29 mouse cellular contexts compared by ENCODE assay signal in genomic region chr11:106025774-106026173, GRCm38 (mm10). TPM values are rescaled to one million over a fixed set of nuclear protein-coding genes. Genes with fewer than 3 reads are reported as not detected.
A peak's percentile ranks its signal among the peaks of the same experiment; 100 is the strongest.
DNase-seq lines count a peak whose midpoint lies in the region; ATAC-seq and TF ChIP-seq lines count a peak whose summit lies in the region.
"Had no signal": no experiment of that assay in that cellular context is flagged by ENCODE, and none has a peak within 500 bp of the region (broad histone marks: within the 10 kb centered on the region; RNA-seq: fewer than 3 reads in every experiment).

No protein-coding gene starts in this region.

- H3K4me1 ChIP-seq in embryonic facial prominence, embryonic 13.5 days, result no peaks in the 10 kb centered on the region
- H3K4me1 ChIP-seq in embryonic facial prominence, embryonic 10.5 days, result no peaks in the 10 kb centered on the region
- H3K4me1 ChIP-seq in MEL (ENCODE audit: control insufficient read depth in 1 of 2, insufficient read depth in 2 of 2, low read length in 2 of 2), result peaks cover 10 to 20% of the 10 kb centered on the region in 2 experiments; a peak in 3 of 4 replicates
- H3K4me1 ChIP-seq in liver, embryonic 16.5 days (ENCODE audit: control insufficient read depth, low read depth, low read length), result peaks cover 15% of the 10 kb centered on the region
- H3K4me1 ChIP-seq in hindbrain, embryonic 11.5 days (replicated peaks; ENCODE audit: control insufficient read depth, insufficient read depth, low read length), result no peaks in the 10 kb centered on the region
- H3K4me1 ChIP-seq in thymus, adult 2 months (replicated peaks; ENCODE audit: control insufficient read depth, insufficient read depth, low read length), result no peaks in the 10 kb centered on the region
- H3K4me1 ChIP-seq: embryonic facial prominence, embryonic 15.5 days; forebrain, embryonic 15.5 days; heart, embryonic 12.5 days had no signal

- peaks cover 13% of the 10 kb centered on the region for H3K27me3 ChIP-seq in embryonic facial prominence, embryonic 13.5 days
- H3K27me3 ChIP-seq in embryonic facial prominence, embryonic 10.5 days (replicated peaks; ENCODE audit: low read depth, poor library complexity, severe bottlenecking), result peaks cover 22% of the 10 kb centered on the region
- H3K27me3 ChIP-seq in MEL (ENCODE audit: control insufficient read depth in 1 of 2, insufficient read depth in 2 of 2, low read length in 2 of 2), result no peaks in the 10 kb centered on the region
- peaks cover 52% of the 10 kb centered on the region for H3K27me3 ChIP-seq in liver, embryonic 16.5 days (ENCODE audit: control insufficient read depth, insufficient read depth, low read depth, low read length)
- H3K27me3 ChIP-seq in hindbrain, embryonic 11.5 days (ENCODE audit: control insufficient read depth, insufficient read depth, low read length), result no peaks in the 10 kb centered on the region; the same call in 1 of the 2 replicates
- H3K27me3 ChIP-seq in thymus, adult 2 months (ENCODE audit: control insufficient read depth, insufficient read depth, low read length), result no peaks in the 10 kb centered on the region

- H3K36me3 ChIP-seq in embryonic facial prominence, embryonic 13.5 days, result peaks cover 7% of the 10 kb centered on the region; the same call in 1 of the 2 replicates
- H3K36me3 ChIP-seq in embryonic facial prominence, embryonic 10.5 days (replicated peaks), result peaks cover 9% of the 10 kb centered on the region
- peaks cover 0 to 15% of the 10 kb centered on the region in 2 experiments; a peak in 2 of 4 replicates for H3K36me3 ChIP-seq in MEL (ENCODE audit: control insufficient read depth in 1 of 2, insufficient read depth in 2 of 2, low read length in 2 of 2)
- H3K36me3 ChIP-seq in liver, embryonic 16.5 days (ENCODE audit: control insufficient read depth, insufficient read depth), result peaks cover 3% of the 10 kb centered on the region; the same call in 1 of the 2 replicates
- H3K36me3 ChIP-seq in hindbrain, embryonic 11.5 days (ENCODE audit: control insufficient read depth, insufficient read depth, low read length), result no peaks in the 10 kb centered on the region
- H3K36me3 ChIP-seq in thymus, adult 2 months (ENCODE audit: control insufficient read depth, insufficient read depth, low read length), result peaks cover 9% of the 10 kb centered on the region; the same call in 1 of the 2 replicates
- H3K36me3 ChIP-seq: embryonic facial prominence, embryonic 15.5 days; forebrain, embryonic 15.5 days; G1E; hindbrain, embryonic 15.5 days had no signal

- WGBS in embryonic facial prominence, embryonic 13.5 days, result 84% methylated on average over 3 of the region's 3 CpGs
- WGBS in embryonic facial prominence, embryonic 10.5 days, result 83% methylated on average over 3 of the region's 3 CpGs
- WGBS in liver, embryonic 16.5 days (ENCODE audit: insufficient replicate concordance), result 34% methylated on average over 3 of the region's 3 CpGs
- 79% methylated on average over 3 of the region's 3 CpGs for WGBS in hindbrain, embryonic 11.5 days
- WGBS in thymus, adult 2 months, result 94% methylated on average over 3 of the region's 3 CpGs

- DNase-seq in embryonic facial prominence, embryonic 10.5 days (ENCODE audit: low spot score), result no peak
- peak; percentile 77 for DNase-seq in MEL (ENCODE audit: low read depth, low spot score)
- no peak for DNase-seq in hindbrain, embryonic 11.5 days (ENCODE audit: low spot score)
- DNase-seq in thymus, adult 2 months, result no peak
- DNase-seq in spleen, adult 18-20 months, result no peak
- DNase-seq: adrenal gland, adult 2 months; adrenal gland, postnatal 25 days; B cell, adult 2 months; cerebellum, adult 11 months; cerebellum, adult 8-10 months; cerebellum, postnatal 25 days; gastrocnemius, postnatal 10 days; heart, adult 2 months had no signal

- TF ChIP-seq CTCF in MEL (IDR thresholded peaks at IDR 0.05 in 2 of 3, conservative IDR thresholded peaks at IDR 0.05 in 1 of 3; ENCODE audit: control insufficient read depth in 1 of 3, insufficient read depth in 1 of 3, low read depth in 2 of 3, low read length in 3 of 3, poor library complexity in 1 of 3, severe bottlenecking in 1 of 3), result no peak
- TF ChIP-seq CTCF in thymus, adult 2 months (IDR thresholded peaks at IDR 0.05; ENCODE audit: borderline replicate concordance, control insufficient read depth, extremely low read depth, insufficient read depth, low read length, poor library complexity), result no peak

- no peak for TF ChIP-seq POLR2A in MEL (IDR thresholded peaks at IDR 0.05; ENCODE audit: control insufficient read depth in 1 of 2, insufficient read depth in 1 of 2, low read depth in 1 of 2, low read length in 2 of 2, poor library complexity in 1 of 2)
- no peak for TF ChIP-seq POLR2A in thymus, adult 2 months (IDR thresholded peaks at IDR 0.05; ENCODE audit: control insufficient read depth, extremely low read depth, insufficient read depth, low read length, poor library complexity)

- H3K79me2 ChIP-seq in MEL (ENCODE audit: control insufficient read depth, insufficient read depth, low read length, poor library complexity), result no peaks in the 10 kb centered on the region

- ATAC-seq in embryonic facial prominence, embryonic 13.5 days (ENCODE audit: insufficient number of reproducible peaks, insufficient read depth, low FRiP score, low TSS enrichment, low read depth), result 0 out of 2 replicates have a peak, but pooled peaks have one; percentile 20
- 0 out of 2 replicates have a peak, but pooled peaks have one; percentile 40 for ATAC-seq in erythroid progenitor cell, adult 5-6 weeks (replicated peaks; ENCODE audit: low FRiP score, poor library complexity, severe bottlenecking)
- peak; percentile 62 for ATAC-seq in liver, embryonic 16.5 days (ENCODE audit: low read depth)
- no peak for ATAC-seq in hindbrain, embryonic 11.5 days (ENCODE audit: low FRiP score)
- ATAC-seq: CD4-positive, CD25-positive, alpha-beta regulatory T cell, adult 4 months; forebrain, embryonic 15.5 days had no signal

- no peak overlapping the region for H3K9ac ChIP-seq in embryonic facial prominence, embryonic 13.5 days
- H3K9ac ChIP-seq in MEL (ENCODE audit: control insufficient read depth, low read depth, low read length, poor library complexity, severe bottlenecking), result no peak overlapping the region
- H3K9ac ChIP-seq in liver, embryonic 16.5 days (ENCODE audit: low read depth, low read length), result no peak overlapping the region
- no peak overlapping the region for H3K9ac ChIP-seq in hindbrain, embryonic 11.5 days (ENCODE audit: low read depth, low read length)
- H3K9ac ChIP-seq: embryonic facial prominence, embryonic 15.5 days; forebrain, embryonic 15.5 days; heart, embryonic 12.5 days; hindbrain, embryonic 15.5 days had no signal

- TF ChIP-seq RAD21 in MEL (IDR thresholded peaks at IDR 0.05; ENCODE audit: low read depth, low read length), result no peak

- H3K9me3 ChIP-seq in embryonic facial prominence, embryonic 13.5 days, result no peaks in the 10 kb centered on the region
- no peaks in the 10 kb centered on the region for H3K9me3 ChIP-seq in embryonic facial prominence, embryonic 10.5 days
- no peaks in the 10 kb centered on the region for H3K9me3 ChIP-seq in MEL (replicated peaks; ENCODE audit: insufficient read depth, low read length)
- H3K9me3 ChIP-seq in liver, embryonic 16.5 days (replicated peaks; ENCODE audit: control insufficient read depth, low read length), result no peaks in the 10 kb centered on the region
- no peaks in the 10 kb centered on the region for H3K9me3 ChIP-seq in hindbrain, embryonic 11.5 days (ENCODE audit: control insufficient read depth, low read length)
- H3K9me3 ChIP-seq: embryonic facial prominence, embryonic 15.5 days; forebrain, embryonic 15.5 days; G1E; heart, embryonic 12.5 days; hindbrain, embryonic 10.5 days; hindbrain, embryonic 15.5 days had no signal

- H3K27ac ChIP-seq in embryonic facial prominence, embryonic 13.5 days, result no peak overlapping the region
- no peak overlapping the region for H3K27ac ChIP-seq in embryonic facial prominence, embryonic 10.5 days (replicated peaks)
- H3K27ac ChIP-seq in MEL (ENCODE audit: control insufficient read depth, low read depth, low read length), result no peak overlapping the region
- no peak overlapping the region for H3K27ac ChIP-seq in liver, embryonic 16.5 days (ENCODE audit: low read length)
- H3K27ac ChIP-seq in hindbrain, embryonic 11.5 days (ENCODE audit: low read depth, low read length), result no peak overlapping the region
- no peak overlapping the region for H3K27ac ChIP-seq in thymus, adult 2 months (ENCODE audit: control insufficient read depth, insufficient read depth, low read length)
- H3K27ac ChIP-seq: embryonic facial prominence, embryonic 15.5 days; forebrain, embryonic 15.5 days; heart, adult 2 months; hindbrain, embryonic 10.5 days; hindbrain, embryonic 15.5 days had no signal

- TF ChIP-seq EP300 in MEL (IDR thresholded peaks at IDR 0.05; ENCODE audit: low read depth in 1 of 2, low read length in 2 of 2), result peak; percentile 82 to 85

- H3K4me3 ChIP-seq in embryonic facial prominence, embryonic 13.5 days, result no peak overlapping the region
- H3K4me3 ChIP-seq in embryonic facial prominence, embryonic 10.5 days, result no peak overlapping the region
- H3K4me3 ChIP-seq in MEL (ENCODE audit: control insufficient read depth in 1 of 2, insufficient read depth in 1 of 2, low read depth in 2 of 2, low read length in 2 of 2), result no peak overlapping the region
- H3K4me3 ChIP-seq in liver, embryonic 16.5 days (ENCODE audit: low read depth, low read length), result no peak overlapping the region
- no peak overlapping the region for H3K4me3 ChIP-seq in hindbrain, embryonic 11.5 days (ENCODE audit: low read depth, low read length)
- H3K4me3 ChIP-seq in thymus, adult 2 months (ENCODE audit: control insufficient read depth, insufficient read depth, low read length), result no peak overlapping the region
- H3K4me3 ChIP-seq: embryonic facial prominence, embryonic 15.5 days; erythroblast, embryonic 14.5 days; forebrain, embryonic 15.5 days; heart, adult 2 months; heart, embryonic 12.5 days; hindbrain, embryonic 10.5 days; hindbrain, embryonic 15.5 days had no signal

- H3K4me2 ChIP-seq in embryonic facial prominence, embryonic 13.5 days, result no peak overlapping the region
- no peak overlapping the region; the same call in 1 of the 2 replicates for H3K4me2 ChIP-seq in liver, embryonic 16.5 days (ENCODE audit: low read depth, low read length)
- no peak overlapping the region for H3K4me2 ChIP-seq in hindbrain, embryonic 11.5 days (replicated peaks; ENCODE audit: low read depth, low read length)
- H3K4me2 ChIP-seq: embryonic facial prominence, embryonic 15.5 days; forebrain, embryonic 15.5 days; heart, embryonic 12.5 days; hindbrain, embryonic 15.5 days had no signal

RNA-seq across cellular contexts. Expression of gene Dcaf7, which starts 10.9 kb away (rescaled TPM):
- 71.3 and 74.6 TPM in 2 replicates for polyA plus RNA-seq in embryonic facial prominence, embryonic 13.5 days (2015; fragmentation: Nextera tagmentation; extraction: Ambion mirVana)
- 91.2 and 93.4 TPM in 2 replicates for polyA plus RNA-seq in embryonic facial prominence, embryonic 10.5 days (2016; fragmentation: Nextera tagmentation; extraction: Ambion mirVana)
- total RNA-seq in MEL (2012; rRNA removed), result 77.4 and 86.9 TPM in 2 replicates
- polyA plus RNA-seq in MEL (2012; ENCODE audit: insufficient read depth in 1 of 2, insufficient read length in 2 of 2, low read depth in 1 of 2, low replicate concordance in 2 of 2, missing spikeins in 1 of 2), result 10 to 100 TPM; 65.5 to 88.2 TPM
- total RNA-seq in erythroid progenitor cell, adult 5-6 weeks (2015; ENCODE audit: low replicate concordance), result 25.2 and 28.1 TPM in 2 replicates
- 26.9 and 36.5 TPM in 2 replicates for total RNA-seq in erythroid progenitor cell, adult 5-6 weeks (2017; ENCODE audit: low replicate concordance)
- polyA plus RNA-seq in liver, embryonic 16.5 days (2015; fragmentation: Nextera tagmentation; extraction: Ambion mirVana), result 25.1 and 27.5 TPM in 2 replicates
- 70.1 and 77.6 TPM in 2 replicates for polyA plus RNA-seq in hindbrain, embryonic 11.5 days (2014; fragmentation: Nextera tagmentation; extraction: Ambion mirVana)
- 79.1 and 85.0 TPM in 2 replicates for polyA plus RNA-seq in thymus, adult 2 months (2012; rRNA removed)

RNA-seq across cellular contexts. Expression of gene Kcnh6, which starts 17.9 kb away (rescaled TPM):
- 0.31 and 0.70 TPM in 2 replicates for polyA plus RNA-seq in embryonic facial prominence, embryonic 13.5 days (2015; fragmentation: Nextera tagmentation; extraction: Ambion mirVana)
- 0.30 and 0.48 TPM in 2 replicates for polyA plus RNA-seq in embryonic facial prominence, embryonic 10.5 days (2016; fragmentation: Nextera tagmentation; extraction: Ambion mirVana)
- 0.04 TPM in 1 of 2 replicates, not detected in the other for total RNA-seq in MEL (2012; rRNA removed)
- polyA plus RNA-seq in MEL (2012; ENCODE audit: insufficient read depth in 1 of 2, insufficient read length in 2 of 2, low read depth in 1 of 2, low replicate concordance in 2 of 2, missing spikeins in 1 of 2), result under 1 TPM in 1 of 2 experiments, not detected in 1; 0.07 TPM
- not detected in 2 replicates for total RNA-seq in erythroid progenitor cell, adult 5-6 weeks (2015; ENCODE audit: low replicate concordance)
- total RNA-seq in erythroid progenitor cell, adult 5-6 weeks (2017; ENCODE audit: low replicate concordance), result not detected in 2 replicates
- polyA plus RNA-seq in liver, embryonic 16.5 days (2015; fragmentation: Nextera tagmentation; extraction: Ambion mirVana), result 0.05 and 0.08 TPM in 2 replicates
- 0.46 and 0.75 TPM in 2 replicates for polyA plus RNA-seq in hindbrain, embryonic 11.5 days (2014; fragmentation: Nextera tagmentation; extraction: Ambion mirVana)
- 3.9 and 4.3 TPM in 2 replicates for polyA plus RNA-seq in thymus, adult 2 months (2012; rRNA removed)
- total RNA-seq: G1E; gastrocnemius, postnatal 10 days; heart, adult 2 months had no signal
- polyA plus RNA-seq: erythroblast, embryonic 14.5 days; G1E; heart, embryonic 12.5 days had no signal

RNA-seq across cellular contexts. Expression of gene Ace3, which starts 31.3 kb away (rescaled TPM):
- not detected in 2 replicates for polyA plus RNA-seq in embryonic facial prominence, embryonic 13.5 days (2015; fragmentation: Nextera tagmentation; extraction: Ambion mirVana)
- not detected in 2 replicates for polyA plus RNA-seq in embryonic facial prominence, embryonic 10.5 days (2016; fragmentation: Nextera tagmentation; extraction: Ambion mirVana)
- total RNA-seq in MEL (2012; rRNA removed), result not detected in 2 replicates
- polyA plus RNA-seq in MEL (2012; ENCODE audit: insufficient read depth in 1 of 2, insufficient read length in 2 of 2, low read depth in 1 of 2, low replicate concordance in 2 of 2, missing spikeins in 1 of 2), result not detected
- not detected in 2 replicates for total RNA-seq in erythroid progenitor cell, adult 5-6 weeks (2015; ENCODE audit: low replicate concordance)
- not detected in 2 replicates for total RNA-seq in erythroid progenitor cell, adult 5-6 weeks (2017; ENCODE audit: low replicate concordance)
- not detected in 2 replicates for polyA plus RNA-seq in liver, embryonic 16.5 days (2015; fragmentation: Nextera tagmentation; extraction: Ambion mirVana)
- not detected in 2 replicates for polyA plus RNA-seq in hindbrain, embryonic 11.5 days (2014; fragmentation: Nextera tagmentation; extraction: Ambion mirVana)
- not detected in 2 replicates for polyA plus RNA-seq in thymus, adult 2 months (2012; rRNA removed)
- total RNA-seq: adrenal gland, adult 2 months; adrenal gland, postnatal 25 days; G1E; gastrocnemius, postnatal 10 days; gastrocnemius, postnatal 4 days; heart, adult 2 months; heart, postnatal 25 days had no signal
- polyA plus RNA-seq: adrenal gland, adult 2 months; CD4-positive, CD25-positive, alpha-beta regulatory T cell, adult 4 months; cortical plate, adult 2 months; embryonic facial prominence, embryonic 15.5 days; erythroblast, embryonic 14.5 days; forebrain, embryonic 11.5 days; G1E; heart, adult 2 months; heart, embryonic 12.5 days; heart, embryonic 16.5 days; hindbrain, embryonic 10.5 days; hindbrain, embryonic 15.5 days had no signal

RNA-seq across cellular contexts. Expression of gene Taco1, which starts 40.1 kb away (rescaled TPM):
- 10.2 and 10.8 TPM in 2 replicates for polyA plus RNA-seq in embryonic facial prominence, embryonic 13.5 days (2015; fragmentation: Nextera tagmentation; extraction: Ambion mirVana)
- 12.7 and 13.8 TPM in 2 replicates for polyA plus RNA-seq in embryonic facial prominence, embryonic 10.5 days (2016; fragmentation: Nextera tagmentation; extraction: Ambion mirVana)
- total RNA-seq in MEL (2012; rRNA removed), result 33.3 and 35.0 TPM in 2 replicates
- 10 to 100 TPM in 1 of 2 experiments, not detected in 1; 33.1 TPM for polyA plus RNA-seq in MEL (2012; ENCODE audit: insufficient read depth in 1 of 2, insufficient read length in 2 of 2, low read depth in 1 of 2, low replicate concordance in 2 of 2, missing spikeins in 1 of 2)
- total RNA-seq in erythroid progenitor cell, adult 5-6 weeks (2015; ENCODE audit: low replicate concordance), result 5.9 TPM in 1 of 2 replicates, not detected in the other
- 4.1 and 6.8 TPM in 2 replicates for total RNA-seq in erythroid progenitor cell, adult 5-6 weeks (2017; ENCODE audit: low replicate concordance)
- 5.6 and 6.4 TPM in 2 replicates for polyA plus RNA-seq in liver, embryonic 16.5 days (2015; fragmentation: Nextera tagmentation; extraction: Ambion mirVana)
- polyA plus RNA-seq in hindbrain, embryonic 11.5 days (2014; fragmentation: Nextera tagmentation; extraction: Ambion mirVana), result 8.7 and 11.7 TPM in 2 replicates
- 14.9 and 18.4 TPM in 2 replicates for polyA plus RNA-seq in thymus, adult 2 months (2012; rRNA removed)

RNA-seq across cellular contexts. Expression of gene Ace, which starts 58.0 kb away (rescaled TPM):
- polyA plus RNA-seq in embryonic facial prominence, embryonic 13.5 days (2015; fragmentation: Nextera tagmentation; extraction: Ambion mirVana), result 0.65 and 0.94 TPM in 2 replicates
- 0.45 and 0.50 TPM in 2 replicates for polyA plus RNA-seq in embryonic facial prominence, embryonic 10.5 days (2016; fragmentation: Nextera tagmentation; extraction: Ambion mirVana)
- not detected in 2 replicates for total RNA-seq in MEL (2012; rRNA removed)
- not detected for polyA plus RNA-seq in MEL (2012; ENCODE audit: insufficient read depth in 1 of 2, insufficient read length in 2 of 2, low read depth in 1 of 2, low replicate concordance in 2 of 2, missing spikeins in 1 of 2)
- total RNA-seq in erythroid progenitor cell, adult 5-6 weeks (2015; ENCODE audit: low replicate concordance), result 1.8 and 2.1 TPM in 2 replicates
- total RNA-seq in erythroid progenitor cell, adult 5-6 weeks (2017; ENCODE audit: low replicate concordance), result 1.1 and 1.2 TPM in 2 replicates
- polyA plus RNA-seq in liver, embryonic 16.5 days (2015; fragmentation: Nextera tagmentation; extraction: Ambion mirVana), result 0.06 and 0.24 TPM in 2 replicates
- 0.46 and 0.53 TPM in 2 replicates for polyA plus RNA-seq in hindbrain, embryonic 11.5 days (2014; fragmentation: Nextera tagmentation; extraction: Ambion mirVana)
- polyA plus RNA-seq in thymus, adult 2 months (2012; rRNA removed), result 8.0 and 10.2 TPM in 2 replicates
- total RNA-seq: G1E had no signal
- polyA plus RNA-seq: CD4-positive, CD25-positive, alpha-beta regulatory T cell, adult 4 months; erythroblast, embryonic 14.5 days; G1E had no signal
